Mouse (Mus musculus) MEL (cell line): ENCODE data around the gene Ank2.

ENCODE experiments used
- EP300 ChIP-seq, 2 experiments: IDR thresholded peaks; 2 replicates each; pipeline ENCODE4 v1.6.1; 2011; ENCODE audit warnings: improper control_type of control experiment in 2 of 2, low read length in 2 of 2, low read depth in 1 of 2, mild to moderate bottlenecking in 1 of 2
- POLR2A ChIP-seq, 2 experiments: IDR thresholded peaks; 2 replicates each; pipeline ENCODE4 v1.6.1; 2011 to 2012; ENCODE audit warnings: low read length in 2 of 2, mild to moderate bottlenecking in 2 of 2, control low read depth in 1 of 2, improper control_type of control experiment in 1 of 2, low read depth in 1 of 2, moderate library complexity in 1 of 2; ENCODE audit not compliant: control insufficient read depth in 1 of 2, insufficient read depth in 1 of 2, poor library complexity in 1 of 2
- SIN3A ChIP-seq: IDR thresholded peaks from 2 replicates; pipeline ENCODE4 v1.6.1; 2012; ENCODE audit warnings: low read length, improper control_type of control experiment, inconsistent platforms

DNA sequence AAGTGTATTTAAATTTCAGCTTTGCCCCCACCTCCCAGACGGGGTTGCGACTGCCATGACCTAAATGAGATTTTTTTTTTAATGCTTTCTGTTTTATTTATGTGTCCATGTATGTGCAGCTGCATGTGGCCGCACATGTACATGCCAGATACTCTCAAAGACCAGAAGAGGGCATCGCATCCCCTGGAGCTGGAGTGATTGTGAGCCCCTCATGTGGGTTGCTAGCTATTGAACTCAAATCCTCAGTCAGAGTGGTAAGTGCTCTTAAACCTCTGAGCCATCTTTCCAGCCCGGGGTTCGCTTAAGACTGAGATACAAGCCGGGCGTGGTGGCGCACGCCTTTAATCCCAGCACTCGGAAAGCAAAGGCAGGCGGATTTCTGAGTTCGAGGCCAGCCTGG is 46.9 kb downstream of the Ank2 start:
- TF ChIP-seq POLR2A (IDR thresholded peaks at IDR 0.05; ENCODE audit: control insufficient read depth in 1 of 2, insufficient read depth in 1 of 2, low read depth in 1 of 2, low read length in 2 of 2, poor library complexity in 1 of 2) = no peak
- no peak for TF ChIP-seq SIN3A
- TF ChIP-seq EP300 (IDR thresholded peaks at IDR 0.05; ENCODE audit: low read depth in 1 of 2, low read length in 2 of 2) = no peak
